Mouse (Mus musculus): ENCODE measurements around the gene Camk1. TPM values are rescaled to one million over a fixed set of nuclear protein-coding genes. Genes with fewer than 3 reads are reported as not detected.
A peak's percentile ranks its signal among the peaks of the same experiment; 100 is the strongest.
"Not testable (repeated sequence)": the region's sequence is repeated elsewhere in the genome, so short reads cannot be mapped to it uniquely, and the experiment has no call there.

Camk1 gene
- total RNA-seq, 2 experiments from 2014 or later, result 94.4 to 104 TPM

GRCm38 (mm10) chr6:113362241-113362640 lies 18.5 kb upstream of the Camk1 start:
- DNase-seq, result no peak
- intact Hi-C loops (cut with DNase I), result no loop called here

GRCm38 (mm10) chr6:113361476-113361875 lies 17.7 kb upstream of the Camk1 start:
- DNase-seq, result no peak
- intact Hi-C loops (cut with DNase I), result no loop called here

- intact Hi-C loops (cut with DNase I), result no loop called here
- no peak for DNase-seq
Observed at GRCm38 (mm10) chr6:113353696-113354095, 9.9 kb upstream of the Camk1 start.

- no peak for DNase-seq
- intact Hi-C loops (cut with DNase I), result no loop called here
Observed at GRCm38 (mm10) chr6:113352820-113353219, 9.0 kb upstream of the Camk1 start.

- DNase-seq, result no peak
- intact Hi-C loops (cut with DNase I), result no loop called here
Observed at GRCm38 (mm10) chr6:113351653-113352052, 7.9 kb upstream of the Camk1 start.

GRCm38 (mm10) chr6:113351161-113351560 lies 7.4 kb upstream of the Camk1 start:
- intact Hi-C loops (cut with DNase I), result no loop called here

GRCm38 (mm10) chr6:113350538-113350937 lies 6.8 kb upstream of the Camk1 start:
- intact Hi-C loops (cut with DNase I), result no loop called here
- no peak for DNase-seq

More at GRCm38 (mm10) chr6:113351161-113351560, 7.4 kb upstream of the Camk1 start:
- DNase-seq, result no peak

GRCm38 (mm10) chr6:113346897-113347296 lies 3.1 kb upstream of the Camk1 start:
- no peak for DNase-seq
- intact Hi-C loops (cut with DNase I), result no loop called here

- intact Hi-C loops (cut with DNase I), result no loop called here
- peak; percentile 73 for DNase-seq
Observed at GRCm38 (mm10) chr6:113344321-113344720, 537 bp upstream of the Camk1 start.

GRCm38 (mm10) chr6:113342297-113342696 lies 1.5 kb downstream of the Camk1 start:
- intact Hi-C loops (cut with DNase I), result no loop called here
- no peak for DNase-seq

- DNase-seq, result no peak
- intact Hi-C loops (cut with DNase I), result no loop called here
Observed at GRCm38 (mm10) chr6:113341574-113341973, 2.2 kb downstream of the Camk1 start.

GRCm38 (mm10) chr6:113336852-113337620 lies 6.7 kb downstream of the Camk1 start:
- intact Hi-C loops (cut with DNase I), result no loop called here
- peak; percentile 24 for DNase-seq

GRCm38 (mm10) chr6:113334216-113334615 lies 9.6 kb downstream of the Camk1 start:
- intact Hi-C loops (cut with DNase I), result no loop called here

GRCm38 (mm10) chr6:113333137-113333950 lies 10.4 kb downstream of the Camk1 start:
- intact Hi-C loops (cut with DNase I), result no loop called here
- peak; percentile 73 for DNase-seq

More at GRCm38 (mm10) chr6:113334216-113334615, 9.6 kb downstream of the Camk1 start:
- DNase-seq, result no peak

GRCm38 (mm10) chr6:113332734-113333133 lies 11.1 kb downstream of the Camk1 start:
- intact Hi-C loops (cut with DNase I); DNase-seq: not testable (repeated sequence)

GRCm38 (mm10) chr6:113331721-113332120 lies 12.1 kb downstream of the Camk1 start:
- intact Hi-C loops (cut with DNase I), result no loop called here
- DNase-seq, result no peak

- intact Hi-C loops (cut with DNase I), result no loop called here
- DNase-seq, result no peak
Observed at GRCm38 (mm10) chr6:113330547-113330946, 13.2 kb downstream of the Camk1 start.

GRCm38 (mm10) chr6:113329396-113329795 lies 14.4 kb downstream of the Camk1 start:
- intact Hi-C loops (cut with DNase I), result no loop called here
- no peak for DNase-seq

GRCm38 (mm10) chr6:113326533-113327315 lies 17.1 kb downstream of the Camk1 start, which contains the start of gene Ogg1:
TSS of gene Ogg1 (plus strand) at chr6:113326972.
- peak; percentile 98 for DNase-seq
- intact Hi-C loops (cut with DNase I), result no loop called here

GRCm38 (mm10) chr6:113315972-113316371 lies 27.8 kb downstream of the Camk1 start:
- intact Hi-C loops (cut with DNase I), result loop anchor here (10.0 kb wide), 1 partner anchor 201 kb away; no protein-coding TSS in a partner anchor
- no peak for DNase-seq

GRCm38 (mm10) chr6:113308141-113308540 lies 35.6 kb downstream of the Camk1 start:
- peak; percentile 91 for DNase-seq
- intact Hi-C loops (cut with DNase I), result no loop called here
